Mouse (Mus musculus) heart, embryonic 16.5 days (tissue): Measurements from ENCODE around the gene Olfr1346. TPM values are rescaled to one million over a fixed set of nuclear protein-coding genes. Genes with fewer than 3 reads are reported as not detected.
"Not testable (repeated sequence)": the region's sequence is repeated elsewhere in the genome, so short reads cannot be mapped to it uniquely, and the experiment has no call there.

ENCODE experiments used
- ATAC-seq: fragments of 200-750 bp; cut with Nextera tagmentation; replicated peaks from 2 replicates; pipeline ENCODE4 v1.8.0; 2017; ENCODE audit warnings: moderate number of reproducible peaks; ENCODE audit not compliant: insufficient read depth, low FRiP score; ENCODE audit errors: extremely low read depth
- H3K27ac ChIP-seq: fragments of 300-500 bp; sonication (generic); 2 replicates; pipeline ENCODE4 v1.5.1; 2014; ENCODE audit warnings: mild to moderate bottlenecking, low read length, control low read depth, moderate library complexity
- H3K27me3 ChIP-seq: fragments of 300-500 bp; sonication (generic); 2 replicates; pipeline ENCODE4 v1.6.1; 2014; ENCODE audit warnings: low read length, mixed read lengths; ENCODE audit not compliant: control insufficient read depth, insufficient read depth
- H3K36me3 ChIP-seq: fragments of 300-500 bp; sonication (generic); 2 replicates; pipeline ENCODE4 v1.6.1; 2014; ENCODE audit not compliant: control insufficient read depth, insufficient read depth
- H3K4me1 ChIP-seq: fragments of 300-500 bp; sonication (generic); 2 replicates; pipeline ENCODE4 v1.6.1; 2014; ENCODE audit warnings: low read length, mixed read lengths; ENCODE audit not compliant: control insufficient read depth, insufficient read depth
- H3K4me2 ChIP-seq: fragments of 300-500 bp; sonication (generic); 2 replicates; pipeline ENCODE4 v1.6.1; 2014; ENCODE audit warnings: low read depth, mild to moderate bottlenecking, control low read depth, low read length
- H3K4me3 ChIP-seq: fragments of 300-500 bp; sonication (generic); 2 replicates; pipeline ENCODE4 v1.5.1; 2014; ENCODE audit warnings: mild to moderate bottlenecking, control low read depth, low read length
- H3K9ac ChIP-seq: fragments of 300-500 bp; sonication (generic); 2 replicates; pipeline ENCODE4 v1.6.1; 2014; ENCODE audit warnings: low read length, control low read depth
- H3K9me3 ChIP-seq: fragments of 300-500 bp; sonication (generic); replicated peaks from 2 replicates; pipeline ENCODE4 v1.6.1; 2016; ENCODE audit warnings: low read length; ENCODE audit not compliant: control insufficient read depth
- WGBS: fragments of 180-500 bp; shearing (Covaris S2); extraction: QIAGEN DNeasy Blood & Tissue Kit; methylation state at CpG from one replicate; pipeline ENCODE4 v1.1.7; 2014; 5-methylcytosine and 5-hydroxymethylcytosine counted together
- polyA plus RNA-seq: library from polyadenylated mRNA; unstranded; fragments of >200 nt; fragmentation: Nextera tagmentation; extraction: Ambion mirVana; gene quantifications from 2 replicates; pipeline ENCODE4 v1.2.1, GENCODE M21; 2015

Gene Olfr1346
- polyA plus RNA-seq, 1 experiment from 2014 or later = not detected

DNA sequence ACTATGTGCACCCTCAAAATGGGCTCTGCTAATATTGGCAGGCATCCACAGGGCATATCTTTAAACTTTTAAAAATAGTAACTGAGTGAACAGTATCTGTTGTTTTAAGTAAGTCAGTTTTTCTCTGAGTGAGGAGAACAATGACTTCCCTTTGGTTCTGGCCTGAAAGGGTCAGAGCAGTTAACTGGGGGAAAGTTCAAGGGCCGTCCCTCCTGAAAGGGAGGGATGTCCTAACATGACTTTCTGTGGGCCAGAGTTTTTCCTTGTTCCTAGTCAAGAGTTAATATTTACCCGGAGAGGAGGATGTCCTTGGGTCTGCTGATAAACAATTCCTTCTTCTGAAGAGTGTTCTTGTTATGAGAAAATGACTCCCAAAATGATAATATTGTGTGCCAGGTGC is 10.7 kb downstream of the Olfr1346 start:
- not testable (repeated sequence) for H3K27ac ChIP-seq, H3K4me3 ChIP-seq, H3K9me3 ChIP-seq, H3K36me3 ChIP-seq, H3K27me3 ChIP-seq, H3K9ac ChIP-seq, H3K4me1 ChIP-seq, ATAC-seq, H3K4me2 ChIP-seq
- 55% methylated on average over 2 of the region's 2 CpGs for WGBS

- no peaks in the 10 kb centered on the region for H3K4me1 ChIP-seq
- H3K27ac ChIP-seq = no peak within 1 kb of the TSS
- H3K27me3 ChIP-seq = no peaks in the 10 kb centered on the region
- 21% methylated on average over 2 of the region's 2 CpGs for WGBS
- no peak for ATAC-seq
- peaks cover 6% of the 10 kb centered on the region; the same call in 1 of the 2 replicates for H3K9me3 ChIP-seq
- H3K36me3 ChIP-seq = no peaks in the 10 kb centered on the region
- H3K9ac ChIP-seq = no peak within 1 kb of the TSS
- no peak within 1 kb of the TSS for H3K4me2 ChIP-seq
- H3K4me3 ChIP-seq = no peak within 1 kb of the TSS
Measured at GRCm38 (mm10) chr7:6486841-6487240, 19.9 kb downstream of the Olfr1346 start, which contains the start of gene Olfr5. Olfr5 (minus strand) TSS chr7:6486941.

- H3K4me2 ChIP-seq = no peak within 1 kb of the TSS
- no peaks in the 10 kb centered on the region for H3K27me3 ChIP-seq
- no peak within 1 kb of the TSS for H3K27ac ChIP-seq
- H3K4me1 ChIP-seq = no peaks in the 10 kb centered on the region
- no peak within 1 kb of the TSS for H3K4me3 ChIP-seq
- no peaks in the 10 kb centered on the region for H3K36me3 ChIP-seq
- H3K9me3 ChIP-seq = peaks cover 8% of the 10 kb centered on the region; the same call in 1 of the 2 replicates
- 38% methylated on average over 1 of the region's 1 CpGs for WGBS
- no peak within 1 kb of the TSS for H3K9ac ChIP-seq
- no peak for ATAC-seq
Measured at GRCm38 (mm10) chr7:6499655-6500054, 32.8 kb downstream of the Olfr1346 start, which contains the start of gene Olfr1347. Olfr1347 (minus strand) TSS chr7:6499755.

DNA sequence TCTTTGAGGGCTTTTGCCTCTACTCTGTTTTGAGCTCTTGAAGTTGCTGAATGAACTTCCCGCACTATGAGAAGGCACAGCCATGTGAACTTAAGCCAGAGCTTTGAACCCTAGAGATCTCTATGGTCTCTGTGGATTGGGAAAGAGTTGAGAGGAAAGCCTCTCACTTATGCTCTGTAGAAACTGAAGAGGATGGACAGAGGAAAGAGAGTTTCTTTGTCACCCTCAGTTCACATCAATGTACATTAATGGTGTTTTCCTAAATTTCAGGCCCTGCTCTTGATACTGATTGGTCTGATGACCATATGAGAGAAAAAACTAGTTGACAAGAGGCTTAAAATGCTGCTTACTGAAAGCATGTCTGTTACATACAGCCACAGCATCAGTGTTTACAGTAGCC is 41.7 kb downstream of the Olfr1346 start, which contains the start of gene Olfr1348:
Olfr1348 (minus strand) TSS at position 101 of the 400 bp plus-strand sequence.
- Histone ChIP-seq H3K9me3 (no peaks in the 10 kb centered on the region; the same call in 1 of the 2 replicates), H3K4me2 (no peak within 1 kb of the TSS), H3K9ac (no peak within 1 kb of the TSS), H3K4me3 (no peak within 1 kb of the TSS), H3K4me1 (no peaks in the 10 kb centered on the region), H3K27ac (no peak within 1 kb of the TSS), H3K27me3 (no peaks in the 10 kb centered on the region), H3K36me3 (no peaks in the 10 kb centered on the region)
- ATAC-seq = no peak
- 83% methylated on average over 1 of the region's 1 CpGs for whole genome bisulfite sequencing

DNA sequence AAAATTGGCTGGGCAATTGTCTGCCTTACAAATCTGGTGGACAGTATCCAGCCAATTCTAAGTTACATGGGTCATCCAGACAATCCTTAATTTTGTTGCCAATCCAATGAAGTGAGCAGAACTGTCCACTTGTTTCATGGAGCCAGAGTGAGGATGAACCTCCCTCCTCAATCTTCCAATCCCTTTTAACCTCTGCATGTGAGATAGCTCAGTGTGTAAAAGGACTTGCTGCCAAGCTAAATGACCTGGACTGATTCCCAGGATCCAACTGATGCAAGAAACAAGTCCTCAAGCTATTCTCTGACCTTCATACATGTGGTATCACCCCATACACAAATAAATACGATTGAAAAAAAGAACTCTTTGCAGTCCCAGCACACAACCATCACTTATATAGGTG is 54.8 kb downstream of the Olfr1346 start:
- no peak for ATAC-seq
- 29% methylated on average over 1 of the region's 1 CpGs for WGBS
- no peaks in the 10 kb centered on the region for H3K36me3 ChIP-seq
- no peak overlapping the region for H3K4me3 ChIP-seq
- no peak overlapping the region for H3K9ac ChIP-seq
- no peaks in the 10 kb centered on the region for H3K27me3 ChIP-seq
- no peak overlapping the region for H3K27ac ChIP-seq
- no peak overlapping the region for H3K4me2 ChIP-seq
- peaks cover 11% of the 10 kb centered on the region for H3K9me3 ChIP-seq
- H3K4me1 ChIP-seq = no peaks in the 10 kb centered on the region

GRCm38 (mm10) chr7:6522850-6523249 is 55.9 kb downstream of the Olfr1346 start, which contains the start of gene Olfr1349:
Olfr1349 (minus strand) TSS chr7:6522950.
- no peaks in the 10 kb centered on the region for H3K27me3 ChIP-seq
- H3K4me3 ChIP-seq = no peak within 1 kb of the TSS
- 73% methylated on average over 5 of the region's 5 CpGs for whole genome bisulfite sequencing
- no peak within 1 kb of the TSS for H3K4me2 ChIP-seq
- peaks cover 15% of the 10 kb centered on the region for H3K9me3 ChIP-seq
- H3K27ac ChIP-seq = no peak within 1 kb of the TSS
- H3K9ac ChIP-seq = no peak within 1 kb of the TSS
- H3K4me1 ChIP-seq = no peaks in the 10 kb centered on the region
- no peak for ATAC-seq
- no peaks in the 10 kb centered on the region for H3K36me3 ChIP-seq

DNA sequence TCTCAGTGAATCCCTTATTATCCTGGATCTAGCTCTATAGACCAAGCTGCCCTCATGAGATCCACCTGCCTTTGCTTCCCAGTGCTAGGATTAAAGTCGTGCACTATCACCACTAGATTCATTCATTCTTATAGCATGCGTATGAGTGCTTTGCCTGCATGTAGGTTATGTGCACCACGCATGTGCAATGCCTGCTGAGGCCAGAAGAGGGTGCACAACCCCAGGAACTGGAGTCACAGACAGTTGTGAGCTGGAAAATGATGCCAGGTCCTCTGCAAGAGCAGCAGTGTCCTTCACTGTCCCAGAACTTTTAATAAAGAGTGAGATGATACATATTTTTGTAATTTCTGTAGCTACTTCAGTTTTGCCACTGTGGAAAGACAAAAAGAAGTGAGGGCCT is 58.1 kb downstream of the Olfr1346 start:
- Histone ChIP-seq H3K9me3 (peaks cover 20% of the 10 kb centered on the region), H3K36me3 (no peaks in the 10 kb centered on the region)
- 58% methylated on average over 3 of the region's 3 CpGs for WGBS

GRCm38 (mm10) chr7:6526141-6526540 is 59.2 kb downstream of the Olfr1346 start:
- no peak overlapping the region for H3K9ac ChIP-seq
- no peaks in the 10 kb centered on the region for H3K27me3 ChIP-seq
- 58% methylated on average over 5 of the region's 5 CpGs for WGBS
- no peaks in the 10 kb centered on the region for H3K36me3 ChIP-seq
- no peak overlapping the region for H3K4me2 ChIP-seq
- ATAC-seq = no peak
- no peak overlapping the region for H3K27ac ChIP-seq
- H3K4me1 ChIP-seq = no peaks in the 10 kb centered on the region
- peaks cover 18% of the 10 kb centered on the region for H3K9me3 ChIP-seq
- no peak overlapping the region for H3K4me3 ChIP-seq

More for the DNA sequence above, 58.1 kb downstream of the Olfr1346 start:
- Histone ChIP-seq H3K4me2 (no peak overlapping the region), H3K27me3 (no peaks in the 10 kb centered on the region), H3K4me1 (no peaks in the 10 kb centered on the region), H3K27ac (no peak overlapping the region), H3K4me3 (no peak overlapping the region), H3K9ac (no peak overlapping the region)
- no peak for ATAC-seq
